Mouse (Mus musculus): ENCODE measurements around the gene Unc45a.

DNA sequence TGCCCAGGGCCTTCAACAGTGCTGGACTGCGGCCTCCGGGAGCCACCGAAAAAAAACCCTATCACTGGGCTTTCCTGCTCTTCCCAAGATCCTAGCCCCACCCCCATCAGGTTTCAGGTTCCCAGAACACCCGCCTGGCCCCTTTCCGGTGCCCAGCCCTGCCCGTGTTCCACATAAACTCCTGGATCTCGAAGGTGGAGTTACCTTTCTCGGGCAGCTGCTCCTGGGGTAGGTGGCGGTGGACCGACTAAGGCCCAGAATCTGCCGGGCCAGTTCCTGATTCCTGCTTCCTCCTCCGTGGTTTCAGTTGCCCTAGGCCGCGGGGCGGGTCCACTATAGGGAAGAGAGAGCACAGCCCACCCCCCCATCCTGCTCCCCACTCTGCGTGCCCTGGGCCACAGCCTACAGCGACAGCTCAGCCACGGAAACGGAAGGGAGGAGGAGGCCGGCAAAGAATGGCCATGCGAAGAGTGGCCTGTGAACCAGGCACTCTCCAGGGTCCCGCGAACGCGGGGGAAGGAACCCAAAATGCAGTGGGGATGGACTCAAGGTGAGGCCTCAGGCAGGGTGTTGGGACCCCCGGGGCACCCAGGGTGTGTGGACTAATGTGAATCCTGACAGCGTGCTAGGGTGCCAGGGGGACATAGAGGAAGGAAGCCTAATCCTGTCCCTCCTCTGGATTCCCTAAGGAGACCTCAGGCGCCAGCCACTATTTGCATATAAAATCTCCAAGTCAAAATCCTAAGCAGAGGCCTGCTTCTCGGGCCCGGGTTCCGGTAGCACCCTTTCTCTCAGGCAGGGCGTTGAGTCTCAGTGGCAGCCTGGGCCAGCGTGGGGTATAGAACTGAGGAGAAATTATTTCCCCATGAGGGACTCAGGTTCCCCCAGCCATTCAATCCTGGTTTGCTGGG, 47.1 kb upstream of the Unc45a start, which contains the start of gene Fes:
- TF ChIP-seq POLR2A (IDR thresholded peaks at IDR 0.05; ENCODE audit: control insufficient read depth, extremely low read depth, insufficient read depth, low read length, poor library complexity) (no peak), CTCF (IDR thresholded peaks at IDR 0.05; ENCODE audit: borderline replicate concordance, control insufficient read depth, extremely low read depth, insufficient read depth, low read length, poor library complexity) (no peak)
